Mouse (Mus musculus) adrenal gland, adult (tissue): Measurements from ENCODE around the gene Ubqln2.

Experiments used
- DNase-seq, 2 experiments: peaks; one replicate each; pipeline ENCODE4 v3.0.0; 2022 to 2023; ENCODE audit warnings: low spot score in 1 of 2; ENCODE audit not compliant: inconsistent age in 2 of 2

The Ubqln2 gene

DNA sequence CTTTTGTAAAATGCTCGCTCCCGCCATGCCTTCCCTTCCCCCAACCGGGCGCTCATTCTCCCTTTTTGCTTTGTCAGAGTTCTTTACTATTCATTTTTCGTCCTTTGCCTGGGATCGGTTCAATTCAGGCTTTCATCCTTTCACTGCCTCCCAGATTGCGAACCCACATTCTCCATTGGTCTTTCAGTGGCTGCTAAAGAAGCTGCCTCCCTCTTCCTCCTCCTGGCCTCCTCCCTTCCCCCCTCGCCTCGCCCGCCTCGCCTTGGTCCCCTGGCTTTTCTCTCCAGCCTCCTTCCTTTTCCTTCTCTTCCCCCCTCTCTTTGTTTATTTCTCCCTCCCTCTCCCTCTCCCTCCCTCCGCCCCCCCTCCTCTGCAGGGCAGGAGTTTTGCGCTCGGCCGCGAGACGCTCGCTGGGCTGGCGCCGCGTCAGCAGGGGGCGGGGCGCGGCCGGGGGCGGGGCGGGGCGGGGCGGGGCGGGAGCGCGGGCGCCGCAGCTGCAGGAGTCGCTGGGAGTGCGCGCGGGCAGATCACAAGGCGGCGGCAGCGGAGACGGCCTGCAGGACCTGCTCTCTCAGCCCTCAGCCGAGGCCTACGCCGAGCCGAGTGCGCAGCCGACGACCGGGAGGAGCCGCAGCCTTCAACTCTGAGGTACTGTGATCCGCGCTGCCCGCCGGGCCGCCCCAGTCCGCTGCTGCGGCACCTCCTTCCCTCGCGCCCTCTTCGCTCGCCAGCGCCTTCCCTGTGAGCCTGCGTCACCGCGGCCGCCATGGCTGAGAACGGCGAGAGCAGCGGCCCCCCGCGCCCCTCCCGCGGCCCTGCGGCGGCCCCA lies at the start of gene Ubqln2:
Gene Ubqln2 (plus strand): TSS at position 540 of the 829 bp plus-strand sequence.
- DNase-seq, result peak; percentile 84 to 93

DNA sequence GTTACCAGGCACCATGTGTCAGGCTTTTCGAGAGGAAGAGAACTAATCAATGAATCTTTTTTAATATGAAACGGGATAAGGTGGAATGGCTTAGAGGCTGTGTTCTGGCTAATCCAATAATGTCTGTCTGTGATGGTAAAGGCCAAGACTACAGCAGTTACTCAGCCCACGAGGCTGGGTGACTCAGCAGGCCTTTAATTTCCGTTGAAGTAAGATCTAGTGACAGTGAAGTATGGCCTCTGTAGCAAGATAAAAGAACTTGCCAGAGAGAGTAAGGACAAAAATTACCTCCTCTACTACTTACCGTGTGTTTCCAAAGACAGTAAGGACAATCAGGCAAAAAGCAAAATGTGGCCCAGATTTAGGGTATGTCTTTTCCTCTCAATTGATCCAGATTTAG lies 46.1 kb upstream of the Ubqln2 start:
- peak; percentile 53 to 75 for DNase-seq

DNA sequence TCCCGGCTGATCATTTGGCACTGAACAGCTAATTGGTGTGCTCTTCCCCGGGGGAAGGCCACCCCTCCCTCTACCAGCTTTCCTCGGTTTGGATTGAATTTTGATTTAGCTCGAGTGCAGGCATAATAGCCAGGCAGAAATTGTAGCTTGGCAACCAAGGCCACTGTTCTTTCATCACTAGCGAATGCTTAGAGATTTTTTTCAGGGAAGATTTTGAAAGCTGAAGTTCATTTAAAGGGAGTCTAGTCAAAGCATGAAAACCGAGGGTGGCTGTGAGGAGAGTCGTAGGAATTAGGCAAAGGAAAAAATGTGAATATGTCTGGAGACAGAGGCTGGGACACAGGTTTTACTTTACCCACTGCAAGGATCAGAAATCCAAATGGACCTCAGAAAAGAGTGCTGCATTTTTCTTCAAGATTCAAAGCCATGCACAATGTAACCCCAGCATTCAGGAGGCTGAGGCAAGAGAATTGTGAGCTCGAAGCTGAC lies 21.2 kb upstream of the Ubqln2 start:
- DNase-seq, result peak; percentile 45 to 77

DNA sequence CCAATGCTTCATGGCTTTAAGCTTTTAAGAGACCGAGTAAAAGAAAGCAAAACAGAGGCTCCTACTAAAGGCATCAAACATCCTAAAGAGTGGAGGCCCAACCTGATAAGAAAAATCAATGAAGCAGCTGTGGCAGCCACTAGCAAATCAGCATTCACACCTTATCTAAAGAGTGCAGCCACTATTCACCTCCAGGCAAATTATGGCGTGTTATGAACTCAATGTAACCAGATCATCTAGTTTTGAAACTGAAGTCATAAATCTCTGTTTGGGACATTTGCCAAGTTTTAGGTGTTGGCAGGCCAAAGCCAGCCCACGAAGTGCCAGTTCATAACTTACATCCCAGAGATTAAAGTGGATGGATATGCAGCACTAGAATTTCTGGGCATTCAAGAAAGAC lies 5.7 kb upstream of the Ubqln2 start:
- DNase-seq, result peak in 1 of 2 experiments; percentile 36

DNA sequence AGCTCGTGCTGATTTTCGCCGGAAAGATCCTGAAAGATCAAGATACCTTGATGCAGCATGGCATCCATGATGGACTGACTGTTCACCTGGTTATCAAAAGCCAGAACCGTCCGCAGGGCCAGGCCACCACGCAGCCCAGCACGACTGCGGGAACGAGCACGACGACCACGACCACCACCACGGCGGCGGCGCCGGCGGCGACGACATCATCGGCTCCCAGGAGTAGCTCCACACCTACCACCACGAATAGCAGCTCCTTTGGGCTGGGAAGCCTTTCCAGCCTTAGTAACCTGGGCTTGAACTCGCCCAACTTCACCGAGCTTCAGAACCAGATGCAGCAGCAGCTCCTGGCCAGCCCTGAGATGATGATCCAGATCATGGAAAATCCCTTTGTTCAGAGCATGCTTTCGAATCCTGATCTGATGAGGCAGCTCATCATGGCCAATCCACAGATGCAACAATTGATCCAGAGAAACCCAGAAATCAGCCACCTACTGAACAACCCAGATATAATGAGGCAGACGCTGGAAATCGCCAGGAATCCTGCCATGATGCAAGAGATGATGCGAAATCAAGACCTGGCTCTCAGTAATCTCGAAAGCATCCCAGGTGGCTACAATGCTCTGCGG lies 752 bp downstream of the Ubqln2 start:
- DNase-seq, result peak; percentile 29 to 69

DNA sequence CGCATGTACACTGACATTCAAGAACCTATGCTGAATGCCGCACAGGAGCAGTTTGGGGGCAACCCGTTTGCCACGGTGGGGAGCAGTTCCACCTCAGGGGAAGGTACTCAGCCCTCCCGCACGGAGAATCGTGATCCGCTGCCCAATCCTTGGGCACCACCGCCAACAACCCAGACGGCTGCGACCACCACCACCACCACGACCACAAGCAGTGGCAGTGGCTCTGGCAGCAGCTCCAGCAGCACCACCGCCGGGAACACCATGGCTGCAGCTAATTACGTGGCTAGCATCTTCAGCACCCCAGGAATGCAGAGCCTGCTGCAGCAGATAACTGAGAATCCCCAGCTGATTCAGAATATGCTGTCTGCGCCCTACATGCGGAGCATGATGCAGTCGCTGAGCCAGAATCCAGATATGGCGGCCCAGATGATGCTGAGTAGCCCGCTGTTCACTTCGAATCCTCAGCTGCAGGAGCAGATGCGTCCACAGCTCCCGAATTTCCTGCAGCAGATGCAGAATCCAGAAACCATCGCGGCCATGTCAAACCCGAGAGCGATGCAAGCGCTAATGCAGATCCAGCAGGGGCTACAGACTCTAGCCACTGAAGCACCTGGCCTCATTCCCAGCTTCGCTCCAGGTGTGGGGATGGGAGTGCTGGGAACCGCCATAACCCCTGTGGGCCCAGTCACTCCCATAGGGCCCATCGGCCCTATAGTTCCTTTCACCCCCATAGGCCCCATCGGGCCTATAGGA lies 1.4 kb downstream of the Ubqln2 start:
- DNase-seq, result peak; percentile 16 to 63

DNA sequence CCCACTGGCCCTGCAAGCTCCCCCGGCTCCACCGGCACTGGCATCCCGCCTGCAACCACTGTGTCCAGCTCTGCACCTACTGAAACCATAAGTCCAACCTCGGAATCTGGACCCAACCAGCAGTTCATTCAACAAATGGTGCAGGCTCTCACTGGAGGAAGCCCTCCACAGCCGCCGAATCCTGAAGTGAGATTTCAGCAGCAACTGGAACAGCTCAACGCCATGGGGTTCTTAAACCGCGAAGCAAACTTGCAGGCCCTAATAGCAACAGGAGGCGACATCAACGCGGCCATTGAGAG lies 2.0 kb downstream of the Ubqln2 start:
- peak in 1 of 2 experiments; percentile 9 for DNase-seq

DNA sequence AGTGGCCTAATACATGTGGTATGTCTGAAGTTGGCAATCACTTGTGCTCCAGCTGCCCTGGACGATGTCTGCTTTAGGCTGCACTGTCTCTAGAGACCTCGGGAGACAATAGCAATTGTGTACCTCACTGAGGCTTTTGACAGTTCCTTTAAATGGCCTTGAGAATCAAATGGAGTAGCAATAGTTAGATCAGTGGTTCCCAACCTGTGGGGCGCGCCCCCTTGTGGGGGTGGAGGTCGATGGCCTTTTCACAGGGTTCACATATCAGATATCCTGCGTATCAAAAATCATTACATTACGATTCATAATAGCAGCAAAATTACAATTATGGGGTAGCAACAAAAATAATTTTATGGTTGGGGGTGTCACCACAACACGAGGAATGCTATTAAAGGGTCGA lies 7.9 kb downstream of the Ubqln2 start:
- peak; percentile 27 to 65 for DNase-seq

DNA sequence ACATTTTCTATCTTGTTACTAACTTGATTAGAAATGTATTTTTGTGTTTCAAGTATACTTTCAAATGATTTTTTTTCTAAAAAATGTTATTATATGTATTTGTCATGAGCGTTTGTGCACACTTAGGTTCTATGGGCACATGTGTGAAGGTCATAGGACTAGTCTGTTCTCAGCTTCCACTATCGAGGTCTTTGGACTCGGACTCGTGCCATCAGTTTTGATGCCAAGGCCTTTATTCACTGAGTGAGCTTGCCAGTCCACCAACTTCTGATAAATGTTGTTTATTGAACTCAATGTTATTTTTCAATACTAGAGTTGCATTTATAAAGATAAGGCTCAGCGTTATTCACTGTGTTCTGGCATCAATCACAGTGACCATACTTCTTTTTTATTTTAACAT lies 17.5 kb downstream of the Ubqln2 start:
- peak; percentile 36 to 63 for DNase-seq

DNA sequence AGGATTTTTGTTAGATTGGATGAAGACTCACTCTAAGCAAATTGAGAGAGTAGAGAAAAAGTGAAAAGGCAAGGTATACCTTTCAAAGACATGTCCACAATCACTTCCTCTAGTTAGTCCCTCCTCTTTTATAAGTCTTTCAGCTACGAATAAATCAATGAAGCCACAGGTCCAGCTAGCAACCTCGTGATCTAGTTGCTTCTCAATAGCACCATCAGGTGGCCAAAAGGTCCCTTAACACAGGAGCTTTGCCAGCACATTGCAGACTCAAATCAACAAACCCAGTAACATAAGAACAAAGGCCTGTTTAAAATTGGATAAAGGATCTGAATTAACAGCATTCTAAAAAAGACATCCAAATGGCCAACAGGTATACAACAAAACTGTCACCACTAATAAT lies 30.4 kb downstream of the Ubqln2 start:
- DNase-seq, result peak; percentile 6 to 46
